Mouse (Mus musculus) limb, embryonic 13.5 days (tissue): ENCODE measurements around the gene Pkd1. TPM values are rescaled to one million over a fixed set of nuclear protein-coding genes. Genes with fewer than 3 reads are reported as not detected.

ENCODE experiments used
- ATAC-seq: fragments of 200-750 bp; cut with Nextera tagmentation; 2 replicates; pipeline ENCODE4 v1.8.0; 2017; ENCODE audit warnings: low read depth, moderate number of reproducible peaks, moderate TSS enrichment; ENCODE audit not compliant: low FRiP score
- H3K27ac ChIP-seq: fragments of 300-500 bp; sonication (generic); 2 replicates; pipeline ENCODE4 v1.5.1; 2015; ENCODE audit warnings: inconsistent platforms, mild to moderate bottlenecking, moderate library complexity
- H3K27me3 ChIP-seq: fragments of 300-500 bp; sonication (generic); 2 replicates; pipeline ENCODE4 v1.6.1; 2015; ENCODE audit warnings: mild to moderate bottlenecking, inconsistent platforms
- H3K36me3 ChIP-seq: fragments of 300-500 bp; sonication (generic); 2 replicates; pipeline ENCODE4 v1.6.1; 2015; ENCODE audit warnings: inconsistent platforms, mild to moderate bottlenecking, moderate library complexity
- H3K4me1 ChIP-seq: fragments of 300-500 bp; sonication (generic); 2 replicates; pipeline ENCODE4 v1.6.1; 2015; ENCODE audit warnings: inconsistent platforms
- H3K4me2 ChIP-seq: fragments of 300-500 bp; sonication (generic); replicated peaks from 2 replicates; pipeline ENCODE4 v1.6.1; 2015; ENCODE audit warnings: inconsistent platforms, mild to moderate bottlenecking, moderate library complexity
- H3K4me3 ChIP-seq: fragments of 300-500 bp; sonication (generic); 2 replicates; pipeline ENCODE4 v1.5.1; 2015; ENCODE audit warnings: moderate library complexity, mild to moderate bottlenecking, inconsistent platforms
- H3K9ac ChIP-seq: fragments of 300-500 bp; sonication (generic); 2 replicates; pipeline ENCODE4 v1.6.1; 2015; ENCODE audit warnings: mild to moderate bottlenecking, inconsistent platforms
- H3K9me3 ChIP-seq: fragments of 300-500 bp; sonication (generic); 2 replicates; pipeline ENCODE4 v1.6.1; 2016; ENCODE audit warnings: inconsistent platforms
- WGBS: fragments of 180-500 bp; shearing (Covaris S2); methylation state at CpG from one replicate; pipeline ENCODE4 v1.1.7; 2015; 5-methylcytosine and 5-hydroxymethylcytosine counted together
- polyA plus RNA-seq: library from polyadenylated mRNA; unstranded; fragments of >200 nt; fragmentation: Nextera tagmentation; extraction: Ambion mirVana; gene quantifications from 2 replicates; pipeline ENCODE4 v1.2.1, GENCODE M21; 2015

Pkd1 gene
- polyA plus RNA-seq, 1 experiment from 2014 or later = 36.6 TPM

GRCm38 (mm10) chr17:24535300-24535699, 14.3 kb upstream of the Pkd1 start:
- Histone ChIP-seq H3K4me1 (peaks cover 52% of the 10 kb centered on the region), H3K27ac (no peak overlapping the region), H3K36me3 (peaks cover 7% of the 10 kb centered on the region), H3K9ac (peak overlapping the region; percentile 13; the same call in 1 of the 2 replicates), H3K4me3 (no peak overlapping the region), H3K4me2 (no peak overlapping the region), H3K9me3 (no peaks in the 10 kb centered on the region), H3K27me3 (no peaks in the 10 kb centered on the region)
- WGBS = 38% methylated on average over 5 of the region's 5 CpGs
- no peak for ATAC-seq

DNA sequence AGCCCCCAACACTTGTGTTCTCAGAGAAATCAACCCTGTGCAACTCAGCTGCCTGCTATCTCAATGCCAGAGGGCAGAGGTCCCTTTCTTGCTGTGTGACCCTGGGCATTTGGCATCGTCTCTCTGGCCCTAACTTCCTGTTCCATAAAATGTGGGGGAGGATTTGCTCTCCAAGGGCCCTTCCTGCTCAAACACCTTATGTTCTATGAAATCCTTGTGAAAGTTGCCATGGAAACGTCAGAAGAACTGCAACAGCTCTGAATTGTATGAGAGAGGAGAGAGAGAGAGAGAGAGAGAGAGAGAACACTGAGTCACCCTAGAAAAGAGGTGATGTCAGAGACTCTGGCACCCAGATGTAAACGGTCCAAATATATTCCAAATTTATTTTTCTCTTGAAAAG, 12.1 kb upstream of the Pkd1 start:
- Histone ChIP-seq H3K9me3 (no peaks in the 10 kb centered on the region), H3K27me3 (no peaks in the 10 kb centered on the region), H3K4me3 (no peak overlapping the region), H3K4me2 (no peak overlapping the region), H3K9ac (peak overlapping the region; percentile 4; the same call in 1 of the 2 replicates), H3K27ac (peak overlapping the region; percentile 67), H3K36me3 (no peaks in the 10 kb centered on the region), H3K4me1 (peaks cover 30% of the 10 kb centered on the region)
- no peak for ATAC-seq
- WGBS = 33% methylated on average over 3 of the region's 3 CpGs

- H3K27me3 ChIP-seq = no peaks in the 10 kb centered on the region
- no peak overlapping the region for H3K4me3 ChIP-seq
- H3K9me3 ChIP-seq = no peaks in the 10 kb centered on the region
- H3K4me2 ChIP-seq = no peak overlapping the region
- peaks cover 18% of the 10 kb centered on the region for H3K4me1 ChIP-seq
- H3K9ac ChIP-seq = no peak overlapping the region
- no peaks in the 10 kb centered on the region for H3K36me3 ChIP-seq
- no peak overlapping the region for H3K27ac ChIP-seq
- ATAC-seq = no peak
- WGBS = 67% methylated on average over 8 of the region's 8 CpGs
Measured at GRCm38 (mm10) chr17:24538950-24539349, 10.7 kb upstream of the Pkd1 start.

DNA sequence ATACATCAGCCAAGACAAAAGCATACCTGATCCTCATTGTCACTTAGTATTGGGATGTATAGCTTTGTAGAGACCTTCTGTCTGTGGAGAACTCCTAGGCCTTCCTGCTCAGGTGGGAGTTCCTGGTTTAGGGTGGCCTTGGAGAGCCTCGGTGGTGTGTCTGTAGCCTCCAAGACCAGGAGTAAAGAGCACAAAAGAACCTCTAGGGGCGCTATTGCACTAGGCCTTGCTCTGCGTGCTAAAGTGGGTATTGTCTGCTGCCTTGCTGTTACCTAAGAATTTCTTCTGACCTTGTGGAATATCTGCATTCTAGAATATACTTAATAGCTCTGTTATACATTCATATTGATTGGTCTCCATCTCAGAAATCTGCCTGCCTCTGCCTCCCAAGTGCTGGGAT, 9.3 kb upstream of the Pkd1 start:
- Histone ChIP-seq H3K36me3 (no peaks in the 10 kb centered on the region), H3K9me3 (no peaks in the 10 kb centered on the region), H3K4me3 (no peak overlapping the region), H3K4me2 (no peak overlapping the region), H3K4me1 (peaks cover 18% of the 10 kb centered on the region), H3K9ac (no peak overlapping the region), H3K27ac (no peak overlapping the region), H3K27me3 (peaks cover 6% of the 10 kb centered on the region; the same call in 1 of the 2 replicates)
- no peak for ATAC-seq
- WGBS = 10% methylated on average over 3 of the region's 3 CpGs

- no peak for ATAC-seq
- H3K9me3 ChIP-seq = no peaks in the 10 kb centered on the region
- 17% methylated on average over 12 of the region's 12 CpGs for WGBS
- H3K27me3 ChIP-seq = peaks cover 6% of the 10 kb centered on the region; the same call in 1 of the 2 replicates
- peak overlapping the region; percentile 44 for H3K4me2 ChIP-seq
- H3K4me3 ChIP-seq = peak overlapping the region; percentile 10
- H3K27ac ChIP-seq = no peak overlapping the region
- peaks cover 8% of the 10 kb centered on the region; the same call in 1 of the 2 replicates for H3K4me1 ChIP-seq
- H3K9ac ChIP-seq = peak overlapping the region; percentile 58
- H3K36me3 ChIP-seq = no peaks in the 10 kb centered on the region
Measured at GRCm38 (mm10) chr17:24544613-24545012, 5.0 kb upstream of the Pkd1 start.

GRCm38 (mm10) chr17:24545247-24545646, 4.4 kb upstream of the Pkd1 start:
- 88% methylated on average over 2 of the region's 2 CpGs for WGBS

DNA sequence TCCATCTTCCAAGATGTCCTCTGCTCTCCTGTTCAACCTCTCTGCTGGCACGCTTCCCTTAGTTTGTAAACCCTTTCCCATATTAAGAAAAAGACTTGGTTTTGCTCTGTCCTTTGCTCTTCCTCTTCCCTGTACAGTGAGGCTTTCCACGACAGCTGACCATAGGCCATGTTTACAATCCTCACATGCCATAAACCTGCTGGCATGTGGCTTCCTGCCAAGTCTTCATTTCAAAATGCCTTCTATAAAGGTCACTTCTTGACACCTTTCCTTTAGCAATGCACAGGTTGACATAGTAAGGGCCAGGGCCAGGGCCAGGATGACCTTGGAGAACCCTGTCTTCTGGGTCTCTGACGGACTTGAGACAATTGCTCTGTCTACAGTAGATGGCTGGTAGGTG, 3.4 kb upstream of the Pkd1 start:
- peaks cover 6% of the 10 kb centered on the region; the same call in 1 of the 2 replicates for H3K27me3 ChIP-seq
- no peak overlapping the region for H3K9ac ChIP-seq
- peaks cover 13% of the 10 kb centered on the region for H3K4me1 ChIP-seq
- H3K4me2 ChIP-seq = no peak overlapping the region
- no peak overlapping the region for H3K4me3 ChIP-seq
- no peak for ATAC-seq
- no peak overlapping the region for H3K27ac ChIP-seq
- 71% methylated on average over 3 of the region's 3 CpGs for WGBS
- no peaks in the 10 kb centered on the region for H3K9me3 ChIP-seq
- no peaks in the 10 kb centered on the region for H3K36me3 ChIP-seq

More at GRCm38 (mm10) chr17:24545247-24545646, 4.4 kb upstream of the Pkd1 start:
- Histone ChIP-seq H3K4me3 (no peak overlapping the region), H3K4me1 (peaks cover 8% of the 10 kb centered on the region; the same call in 1 of the 2 replicates), H3K27ac (no peak overlapping the region), H3K9ac (no peak overlapping the region), H3K36me3 (no peaks in the 10 kb centered on the region), H3K4me2 (no peak overlapping the region), H3K27me3 (peaks cover 6% of the 10 kb centered on the region; the same call in 1 of the 2 replicates), H3K9me3 (no peaks in the 10 kb centered on the region)
- no peak for ATAC-seq

DNA sequence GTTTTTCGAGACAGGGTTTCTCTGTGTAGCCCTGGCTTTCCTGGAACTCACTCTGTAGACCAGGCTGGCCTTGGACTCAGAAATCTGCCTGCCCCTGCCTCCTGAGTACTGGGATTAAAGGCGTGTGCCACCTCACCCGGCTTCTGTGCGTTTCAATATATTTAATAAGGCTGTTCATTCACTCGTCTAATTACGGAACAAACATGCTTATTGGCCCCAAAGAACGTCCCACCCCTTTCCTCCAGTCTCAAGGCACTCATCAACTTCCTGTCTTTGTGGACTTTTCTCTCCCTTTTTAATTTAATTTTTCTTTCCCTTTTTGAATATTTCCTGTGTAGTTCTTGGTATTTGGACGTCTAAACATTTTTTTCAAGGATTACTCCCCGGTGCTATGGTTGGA, 1.2 kb upstream of the Pkd1 start:
- Histone ChIP-seq H3K4me2 (peak overlapping the region; percentile 80), H3K27ac (no peak overlapping the region)
- 27% methylated on average over 9 of the region's 9 CpGs for WGBS

DNA sequence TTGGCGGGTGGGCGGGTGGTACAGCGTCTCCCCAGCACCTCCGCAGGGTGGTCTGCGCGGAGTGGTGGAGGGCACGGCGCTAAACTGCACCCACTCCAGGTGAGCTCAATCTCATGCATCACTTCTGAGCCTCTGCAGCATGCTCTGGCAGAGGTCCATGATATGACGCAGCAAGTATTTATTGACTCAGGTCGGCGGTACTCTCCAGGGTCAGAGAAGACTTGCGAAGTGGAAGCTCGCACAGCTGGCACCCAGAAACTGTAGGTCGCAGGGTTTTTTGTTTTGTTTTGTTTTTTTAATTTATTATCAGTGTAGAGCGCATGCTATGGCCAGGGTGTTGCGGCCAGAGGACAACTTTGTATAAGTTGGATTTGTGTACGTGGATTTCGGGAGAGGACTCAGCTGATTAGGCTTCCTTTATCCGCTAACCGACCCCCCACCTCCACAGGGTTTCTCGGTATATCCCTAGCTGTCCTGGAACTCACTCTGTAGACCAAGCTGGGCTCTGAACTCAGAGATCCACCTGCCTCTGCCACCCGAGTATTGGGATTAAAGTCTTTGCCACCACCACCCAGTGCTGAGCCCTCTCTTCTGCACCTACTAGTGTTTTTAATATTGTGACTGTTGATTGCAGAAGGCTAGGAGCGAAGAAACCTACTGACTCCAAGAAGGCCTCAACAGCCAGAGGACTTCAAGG, 565 bp upstream of the Pkd1 start:
- peaks cover 6% of the 10 kb centered on the region; the same call in 1 of the 2 replicates for H3K27me3 ChIP-seq
- peak overlapping the region; percentile 77; the same call in 1 of the 2 replicates for H3K27ac ChIP-seq
- no peaks in the 10 kb centered on the region for H3K36me3 ChIP-seq
- 4% methylated on average over 23 of the region's 23 CpGs for WGBS
- H3K4me1 ChIP-seq = peaks cover 29% of the 10 kb centered on the region
- no peaks in the 10 kb centered on the region for H3K9me3 ChIP-seq
- peak overlapping the region; percentile 95 for H3K4me3 ChIP-seq
- H3K9ac ChIP-seq = peak overlapping the region; percentile 63
- no peak for ATAC-seq
- H3K4me2 ChIP-seq = peak overlapping the region; percentile 80

More for the DNA sequence above, 1.2 kb upstream of the Pkd1 start:
- H3K36me3 ChIP-seq = no peaks in the 10 kb centered on the region
- H3K9me3 ChIP-seq = no peaks in the 10 kb centered on the region
- H3K4me1 ChIP-seq = peaks cover 29% of the 10 kb centered on the region
- peak overlapping the region; percentile 95 for H3K4me3 ChIP-seq
- H3K27me3 ChIP-seq = peaks cover 6% of the 10 kb centered on the region; the same call in 1 of the 2 replicates
- no peak for ATAC-seq
- H3K9ac ChIP-seq = no peak overlapping the region

- Histone ChIP-seq H3K27me3 (no peaks in the 10 kb centered on the region), H3K9me3 (no peaks in the 10 kb centered on the region), H3K27ac (peak overlapping the region; percentile 97), H3K4me3 (peak overlapping the region; percentile 95), H3K36me3 (no peaks in the 10 kb centered on the region), H3K4me1 (peaks cover 29% of the 10 kb centered on the region), H3K4me2 (peak overlapping the region; percentile 80), H3K9ac (peak overlapping the region; percentile 96)
- WGBS = under 1% methylated on average over 44 of the region's 44 CpGs
- ATAC-seq = peak; percentile 70
Measured at GRCm38 (mm10) chr17:24550416-24551049, 899 bp downstream of the Pkd1 start.

GRCm38 (mm10) chr17:24551050-24551444, 1.4 kb downstream of the Pkd1 start:
- WGBS = 34% methylated on average over 3 of the region's 3 CpGs
- H3K4me3 ChIP-seq = peak overlapping the region; percentile 95
- H3K9ac ChIP-seq = peak overlapping the region; percentile 96
- ATAC-seq = no peak
- H3K4me2 ChIP-seq = peak overlapping the region; percentile 80
- peaks cover 29% of the 10 kb centered on the region for H3K4me1 ChIP-seq
- peak overlapping the region; percentile 97; the same call in 1 of the 2 replicates for H3K27ac ChIP-seq
- no peaks in the 10 kb centered on the region for H3K27me3 ChIP-seq
- no peaks in the 10 kb centered on the region for H3K36me3 ChIP-seq
- no peaks in the 10 kb centered on the region for H3K9me3 ChIP-seq

- H3K27ac ChIP-seq = peak overlapping the region; percentile 93; the same call in 1 of the 2 replicates
- WGBS = 87% methylated on average over 7 of the region's 7 CpGs
Measured at GRCm38 (mm10) chr17:24557091-24557490, 7.5 kb downstream of the Pkd1 start.

More at GRCm38 (mm10) chr17:24557091-24557490, 7.5 kb downstream of the Pkd1 start:
- Histone ChIP-seq H3K36me3 (peaks cover 4% of the 10 kb centered on the region; the same call in 1 of the 2 replicates), H3K27me3 (no peaks in the 10 kb centered on the region), H3K4me1 (peaks cover 48% of the 10 kb centered on the region), H3K4me3 (no peak overlapping the region), H3K9ac (no peak overlapping the region), H3K4me2 (no peak overlapping the region), H3K9me3 (no peaks in the 10 kb centered on the region)
- no peak for ATAC-seq
